Mouse (Mus musculus) stomach, postnatal 0 days (tissue): ENCODE measurements around the gene Gm21954. TPM values are rescaled to one million over a fixed set of nuclear protein-coding genes. Genes with fewer than 3 reads are reported as not detected.

Experiments
- ATAC-seq: fragments of 200-750 bp; cut with Nextera tagmentation; 2 replicates; pipeline ENCODE4 v1.8.0; 2017; ENCODE audit not compliant: low FRiP score, low TSS enrichment
- DNase-seq: peaks from one replicate; pipeline ENCODE4 v3.0.0-alpha.2; 2016; ENCODE audit warnings: low spot score
- H3K27ac ChIP-seq: fragments of 300-500 bp; sonication (generic); replicated peaks from 2 replicates; pipeline ENCODE4 v1.5.1; 2014; ENCODE audit warnings: mild to moderate bottlenecking, control low read depth
- H3K27me3 ChIP-seq: fragments of 300-500 bp; sonication (generic); 2 replicates; pipeline ENCODE4 v1.6.1; 2014; ENCODE audit warnings: low read length; ENCODE audit not compliant: control insufficient read depth, insufficient read depth
- H3K36me3 ChIP-seq: fragments of 300-500 bp; sonication (generic); 2 replicates; pipeline ENCODE4 v1.6.1; 2014; ENCODE audit warnings: low read length, mixed read lengths; ENCODE audit not compliant: control insufficient read depth, insufficient read depth
- H3K4me1 ChIP-seq: fragments of 300-500 bp; sonication (generic); replicated peaks from 2 replicates; pipeline ENCODE4 v1.6.1; 2014; ENCODE audit warnings: antibody characterized with exemption; ENCODE audit not compliant: control insufficient read depth, insufficient read depth
- H3K4me2 ChIP-seq: fragments of 300-500 bp; sonication (generic); replicated peaks from 2 replicates; pipeline ENCODE4 v1.6.1; 2014; ENCODE audit warnings: low read depth, mild to moderate bottlenecking, control low read depth, moderate library complexity
- H3K4me3 ChIP-seq: fragments of 300-500 bp; sonication (generic); 2 replicates; pipeline ENCODE4 v1.5.1; 2014; ENCODE audit warnings: low read depth, low read length, control low read depth
- H3K9ac ChIP-seq: fragments of 300-500 bp; sonication (generic); 2 replicates; pipeline ENCODE4 v1.6.1; 2014; ENCODE audit warnings: mild to moderate bottlenecking, low read length, control low read depth, mixed read lengths
- H3K9me3 ChIP-seq: fragments of 300-500 bp; sonication (generic); 2 replicates; pipeline ENCODE4 v1.6.1; 2016; ENCODE audit warnings: low read length; ENCODE audit not compliant: control insufficient read depth
- CTCF ChIP-seq: IDR thresholded peaks from 2 replicates; pipeline ENCODE4 v1.5.1; 2016; ENCODE audit warnings: antibody characterized with exemption, low read depth, mild to moderate bottlenecking, moderate library complexity
- EP300 ChIP-seq: optimal IDR thresholded peaks from 2 replicates; pipeline ENCODE3; 2016; ENCODE audit warnings: antibody characterized with exemption
- WGBS: fragments of 180-500 bp; shearing (Covaris S2); extraction: QIAGEN DNeasy Blood & Tissue Kit; methylation state at CpG from one replicate; pipeline ENCODE4 v1.1.7; 2014; 5-methylcytosine and 5-hydroxymethylcytosine counted together
- polyA plus RNA-seq: library from polyadenylated mRNA; unstranded; fragments of >200 nt; fragmentation: Nextera tagmentation; extraction: Ambion mirVana; gene quantifications from 2 replicates; pipeline ENCODE4 v1.2.1, GENCODE M21; 2015

Gm21954 gene
- polyA plus RNA-seq, 1 experiment from 2014 or later: not detected

GRCm38 (mm10) chr3:55473146-55473545 is 1.1 kb upstream of the Gm21954 start:
- H3K27me3 ChIP-seq: no peaks in the 10 kb centered on the region
- H3K36me3 ChIP-seq: no peaks in the 10 kb centered on the region
- H3K9ac ChIP-seq: no peak overlapping the region
- ATAC-seq (no peak), DNase-seq (no peak)
- no peak overlapping the region for H3K27ac ChIP-seq
- no peak overlapping the region for H3K4me2 ChIP-seq
- H3K4me3 ChIP-seq: no peak overlapping the region
- no peaks in the 10 kb centered on the region for H3K4me1 ChIP-seq
- H3K9me3 ChIP-seq: no peaks in the 10 kb centered on the region
- 67% methylated on average over 6 of the region's 6 CpGs for WGBS
- no peak for TF ChIP-seq CTCF
- TF ChIP-seq EP300: no peak

GRCm38 (mm10) chr3:55466348-55466747 is 5.7 kb downstream of the Gm21954 start:
- Histone ChIP-seq H3K36me3 (no peaks in the 10 kb centered on the region), H3K27ac (no peak overlapping the region), H3K4me1 (0 out of 2 replicates have a peak, but pooled peaks cover 2% of the 10 kb centered on the region), H3K4me2 (no peak overlapping the region), H3K9me3 (no peaks in the 10 kb centered on the region), H3K27me3 (no peaks in the 10 kb centered on the region), H3K4me3 (no peak overlapping the region), H3K9ac (no peak overlapping the region)
- no peak for TF ChIP-seq EP300
- TF ChIP-seq CTCF: 0 out of 2 replicates have a peak, but pooled peaks have one; percentile 7
- no peak for ATAC-seq
- DNase-seq: no peak
- WGBS: 74% methylated on average over 9 of the region's 9 CpGs

GRCm38 (mm10) chr3:55465785-55466184 is 6.2 kb downstream of the Gm21954 start:
- Histone ChIP-seq H3K4me1 (0 out of 2 replicates have a peak, but pooled peaks cover 2% of the 10 kb centered on the region), H3K9ac (no peak overlapping the region), H3K4me2 (no peak overlapping the region), H3K36me3 (no peaks in the 10 kb centered on the region), H3K4me3 (no peak overlapping the region), H3K9me3 (no peaks in the 10 kb centered on the region), H3K27me3 (no peaks in the 10 kb centered on the region), H3K27ac (no peak overlapping the region)
- no peak for DNase-seq
- no peak for ATAC-seq
- 78% methylated on average over 8 of the region's 8 CpGs for WGBS
- TF ChIP-seq CTCF: no peak

GRCm38 (mm10) chr3:55464226-55464625 is 7.8 kb downstream of the Gm21954 start:
- WGBS: 78% methylated on average over 3 of the region's 3 CpGs
- H3K4me1 ChIP-seq: 0 out of 2 replicates have a peak, but pooled peaks cover 2% of the 10 kb centered on the region
- H3K9ac ChIP-seq: no peak overlapping the region
- no peaks in the 10 kb centered on the region for H3K36me3 ChIP-seq
- no peak overlapping the region for H3K27ac ChIP-seq
- DNase-seq (no peak), ATAC-seq (no peak)
- TF ChIP-seq EP300: no peak
- no peak for TF ChIP-seq CTCF
- no peak overlapping the region for H3K4me3 ChIP-seq
- no peaks in the 10 kb centered on the region for H3K27me3 ChIP-seq
- H3K9me3 ChIP-seq: no peaks in the 10 kb centered on the region
- no peak overlapping the region for H3K4me2 ChIP-seq

GRCm38 (mm10) chr3:55462904-55463668 is 8.9 kb downstream of the Gm21954 start:
- Histone ChIP-seq H3K27me3 (no peaks in the 10 kb centered on the region), H3K9me3 (no peaks in the 10 kb centered on the region), H3K36me3 (no peaks in the 10 kb centered on the region), H3K4me2 (no peak overlapping the region), H3K9ac (no peak overlapping the region), H3K27ac (no peak overlapping the region), H3K4me3 (no peak overlapping the region), H3K4me1 (0 out of 2 replicates have a peak, but pooled peaks cover 2% of the 10 kb centered on the region)
- WGBS: 92% methylated on average over 4 of the region's 4 CpGs
- no peak for TF ChIP-seq EP300
- TF ChIP-seq CTCF: no peak
- ATAC-seq: no peak
- no peak for DNase-seq
